Mouse (Mus musculus) kidney, postnatal 0 days (tissue): ENCODE data around the gene Cxcr2. TPM values are rescaled to one million over a fixed set of nuclear protein-coding genes. Genes with fewer than 3 reads are reported as not detected.
"Not testable (repeated sequence)": the region's sequence is repeated elsewhere in the genome, so short reads cannot be mapped to it uniquely, and the experiment has no call there.

Source experiments
- ATAC-seq: fragments of 200-750 bp; cut with Nextera tagmentation; replicated peaks from 2 replicates; pipeline ENCODE4 v1.8.0; 2017; ENCODE audit warnings: low read depth, moderate number of reproducible peaks, moderate TSS enrichment, moderate library complexity; ENCODE audit not compliant: low FRiP score
- DNase-seq: peaks from one replicate; pipeline ENCODE4 v3.0.0-alpha.2; 2016; ENCODE audit warnings: low spot score
- H3K27ac ChIP-seq: fragments of 300-500 bp; sonication (generic); 2 replicates; pipeline ENCODE4 v1.5.1; 2014; ENCODE audit warnings: mild to moderate bottlenecking
- H3K27me3 ChIP-seq: fragments of 300-500 bp; sonication (generic); 2 replicates; pipeline ENCODE4 v1.6.1; 2014; ENCODE audit warnings: low read length, mixed read lengths; ENCODE audit not compliant: insufficient read depth
- H3K36me3 ChIP-seq: fragments of 300-500 bp; sonication (generic); 2 replicates; pipeline ENCODE4 v1.6.1; 2014; ENCODE audit warnings: low read length, mixed read lengths; ENCODE audit not compliant: insufficient read depth
- H3K4me1 ChIP-seq: fragments of 300-500 bp; sonication (generic); replicated peaks from 2 replicates; pipeline ENCODE4 v1.6.1; 2014; ENCODE audit warnings: antibody characterized with exemption, low read length, mixed read lengths; ENCODE audit not compliant: insufficient read depth
- H3K4me2 ChIP-seq: fragments of 300-500 bp; sonication (generic); 2 replicates; pipeline ENCODE4 v1.6.1; 2014; ENCODE audit warnings: mild to moderate bottlenecking, low read length, moderate library complexity, mixed read lengths
- H3K4me3 ChIP-seq: fragments of 300-500 bp; sonication (generic); replicated peaks from 2 replicates; pipeline ENCODE4 v1.5.1; 2014; ENCODE audit warnings: low read depth, low read length
- H3K9ac ChIP-seq: fragments of 300-500 bp; sonication (generic); 2 replicates; pipeline ENCODE4 v1.6.1; 2014; ENCODE audit warnings: low read depth, low read length
- H3K9me3 ChIP-seq: fragments of 300-500 bp; sonication (generic); replicated peaks from 2 replicates; pipeline ENCODE4 v1.6.1; 2016; ENCODE audit warnings: low read length, inconsistent platforms, mixed read lengths
- CTCF ChIP-seq: IDR thresholded peaks from 2 replicates; pipeline ENCODE4 v1.5.1; 2016; ENCODE audit warnings: antibody characterized with exemption, low read depth, mild to moderate bottlenecking, moderate library complexity
- WGBS: fragments of 180-500 bp; shearing (Covaris S2); extraction: QIAGEN DNeasy Blood & Tissue Kit; methylation state at CpG from one replicate; pipeline ENCODE4 v1.1.7; 2014; 5-methylcytosine and 5-hydroxymethylcytosine counted together
- polyA plus RNA-seq: library from polyadenylated mRNA; unstranded; fragments of >200 nt; fragmentation: Nextera tagmentation; extraction: Ambion mirVana; gene quantifications from 2 replicates; pipeline ENCODE4 v1.2.1, GENCODE M21; 2015

Cxcr2 gene
- polyA plus RNA-seq, 1 experiment from 2014 or later, result 0.30 TPM

DNA sequence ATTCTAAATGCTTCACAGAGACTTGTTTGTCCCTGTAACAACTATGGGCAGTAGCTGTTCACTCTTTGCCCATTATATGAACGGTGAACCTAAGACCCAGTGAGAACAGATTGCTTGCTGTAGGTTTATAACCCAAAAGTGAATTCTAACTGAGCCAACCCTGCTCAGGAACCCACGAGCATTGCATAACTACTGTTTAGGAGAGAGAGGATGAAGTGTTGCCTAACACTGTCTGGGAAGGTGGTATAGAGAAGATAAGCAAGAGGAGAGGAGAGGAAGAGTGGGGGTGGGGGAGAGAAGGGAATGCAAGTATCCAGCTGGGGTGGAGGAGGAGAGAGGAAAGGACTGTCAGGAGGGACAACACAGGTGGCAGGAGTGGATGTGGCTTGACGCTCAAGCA is 2.7 kb upstream of the Cxcr2 start:
- Histone ChIP-seq H3K9ac (no peak overlapping the region), H3K4me1 (no peaks in the 10 kb centered on the region), H3K27me3 (no peaks in the 10 kb centered on the region), H3K36me3 (no peaks in the 10 kb centered on the region), H3K27ac (no peak overlapping the region), H3K4me2 (no peak overlapping the region), H3K4me3 (no peak overlapping the region), H3K9me3 (no peaks in the 10 kb centered on the region)
- WGBS, result 69% methylated on average over 3 of the region's 3 CpGs
- TF ChIP-seq CTCF, result no peak
- DNase-seq, result no peak
- no peak for ATAC-seq

DNA sequence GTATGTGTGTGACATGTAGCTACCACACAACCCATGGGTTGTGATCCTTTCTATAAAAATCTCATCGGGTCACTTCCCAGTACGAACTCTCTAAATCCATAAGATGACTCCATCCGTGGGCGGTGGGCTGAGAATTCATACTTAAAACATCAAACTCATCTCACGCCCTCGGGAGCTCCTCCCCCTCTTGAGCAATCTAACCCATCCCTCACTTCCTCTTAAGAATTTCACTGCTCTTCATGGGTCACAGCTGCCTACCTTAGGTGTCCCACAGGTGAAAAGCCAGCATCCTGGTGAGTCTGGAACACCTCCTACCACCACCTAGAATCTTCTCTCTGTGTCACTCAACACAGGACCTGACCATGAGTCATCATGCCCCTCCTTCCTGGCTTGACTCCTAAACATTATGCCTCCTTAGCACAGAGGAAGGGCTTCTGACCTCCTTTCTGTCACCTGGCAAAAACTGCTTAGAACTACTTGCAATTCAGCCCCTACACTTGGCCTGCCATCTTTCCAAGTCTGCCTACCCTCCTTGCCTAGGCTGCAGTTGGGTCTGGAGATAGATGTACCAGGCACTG is 1.7 kb downstream of the Cxcr2 start:
- WGBS, result 84% methylated on average over 6 of the region's 6 CpGs
- ATAC-seq (no peak), DNase-seq (no peak)
- H3K27me3 ChIP-seq, result no peaks in the 10 kb centered on the region
- no peak for TF ChIP-seq CTCF
- no peak overlapping the region for H3K4me3 ChIP-seq
- no peak overlapping the region for H3K27ac ChIP-seq
- H3K4me2 ChIP-seq, result no peak overlapping the region
- no peaks in the 10 kb centered on the region for H3K9me3 ChIP-seq
- H3K36me3 ChIP-seq, result no peaks in the 10 kb centered on the region
- H3K4me1 ChIP-seq, result no peaks in the 10 kb centered on the region
- no peak overlapping the region for H3K9ac ChIP-seq

DNA sequence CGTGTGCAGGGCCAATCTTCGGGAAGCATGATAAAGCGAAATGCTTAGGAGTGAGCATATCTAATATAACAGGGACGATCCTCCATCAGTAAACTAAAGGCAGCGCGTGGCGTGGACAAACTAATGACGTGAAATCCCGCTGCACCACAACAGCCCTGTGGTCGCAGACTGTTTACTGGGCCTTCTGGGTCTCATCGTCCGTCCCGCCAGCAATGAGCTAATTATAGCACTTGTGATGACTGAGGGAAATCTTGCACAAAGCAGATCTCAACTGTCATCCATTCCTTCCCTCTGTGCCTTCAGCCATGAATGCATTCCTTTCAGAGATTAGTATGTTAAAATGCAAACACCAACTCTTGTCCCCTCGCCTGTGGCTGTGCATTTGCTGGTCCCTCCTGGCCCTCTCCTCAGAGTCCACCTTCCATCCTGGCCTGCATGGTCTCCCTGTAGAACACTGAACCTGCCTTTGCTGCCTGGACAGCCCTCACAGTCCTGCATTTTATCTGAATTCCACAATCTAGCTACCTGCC is 2.7 kb downstream of the Cxcr2 start:
- DNase-seq (no peak), ATAC-seq (no peak)
- 82% methylated on average over 14 of the region's 14 CpGs for WGBS

DNA sequence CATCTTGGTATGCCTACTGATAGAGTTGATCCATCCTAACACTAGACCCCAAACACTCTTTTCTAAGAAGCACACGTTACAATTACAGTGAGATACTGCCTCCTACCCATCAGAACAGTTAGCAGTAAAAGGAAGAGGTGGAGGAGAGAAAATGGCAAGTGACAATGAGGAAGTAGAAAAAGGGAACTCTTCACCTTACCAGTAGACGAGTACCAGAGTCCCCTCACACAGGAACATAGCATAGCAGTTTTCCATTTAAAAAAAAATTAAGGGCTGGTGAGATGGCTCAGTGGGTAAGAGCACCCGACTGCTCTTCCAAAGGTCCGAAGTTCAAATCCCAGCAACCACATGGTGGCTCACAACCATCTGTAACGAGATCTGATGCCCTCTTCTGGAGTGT is 5.8 kb downstream of the Cxcr2 start:
- not testable (repeated sequence) for H3K4me2 ChIP-seq, H3K27me3 ChIP-seq, H3K36me3 ChIP-seq, ATAC-seq, H3K4me1 ChIP-seq, H3K9ac ChIP-seq, DNase-seq, H3K9me3 ChIP-seq, H3K27ac ChIP-seq, H3K4me3 ChIP-seq
- 79% methylated on average over 4 of the region's 5 CpGs for WGBS

More for the DNA sequence above, 2.7 kb downstream of the Cxcr2 start:
- Histone ChIP-seq H3K4me2 (no peak overlapping the region), H3K4me1 (no peaks in the 10 kb centered on the region), H3K36me3 (no peaks in the 10 kb centered on the region), H3K27me3 (no peaks in the 10 kb centered on the region), H3K27ac (no peak overlapping the region), H3K9ac (no peak overlapping the region), H3K4me3 (no peak overlapping the region), H3K9me3 (no peaks in the 10 kb centered on the region)
- no peak for TF ChIP-seq CTCF

DNA sequence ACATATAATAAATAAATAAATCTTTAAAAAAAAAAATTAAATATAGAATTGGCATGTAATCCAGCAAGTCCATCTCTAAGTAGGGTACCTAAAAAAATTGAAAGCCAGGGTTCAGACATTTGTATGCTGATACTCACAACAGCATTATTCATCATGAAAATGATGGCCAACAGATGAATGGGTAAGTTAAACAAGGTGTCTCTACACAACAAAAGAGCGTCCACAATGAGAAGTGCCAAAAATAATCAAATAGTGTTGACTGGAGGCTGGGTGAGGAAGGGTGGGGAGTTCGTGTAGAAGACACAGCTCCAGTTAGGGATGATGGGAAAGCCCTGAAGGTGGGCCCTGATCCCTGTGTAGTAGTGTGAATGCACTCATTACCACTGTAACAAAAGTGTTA is 6.2 kb downstream of the Cxcr2 start:
- DNase-seq (no peak), ATAC-seq (no peak)
- no peak for TF ChIP-seq CTCF
- Histone ChIP-seq H3K9ac (no peak overlapping the region), H3K4me3 (no peak overlapping the region), H3K4me2 (no peak overlapping the region), H3K9me3 (no peaks in the 10 kb centered on the region), H3K27ac (no peak overlapping the region), H3K4me1 (no peaks in the 10 kb centered on the region), H3K27me3 (no peaks in the 10 kb centered on the region), H3K36me3 (no peaks in the 10 kb centered on the region)
- WGBS, result 65% methylated on average over 2 of the region's 2 CpGs

DNA sequence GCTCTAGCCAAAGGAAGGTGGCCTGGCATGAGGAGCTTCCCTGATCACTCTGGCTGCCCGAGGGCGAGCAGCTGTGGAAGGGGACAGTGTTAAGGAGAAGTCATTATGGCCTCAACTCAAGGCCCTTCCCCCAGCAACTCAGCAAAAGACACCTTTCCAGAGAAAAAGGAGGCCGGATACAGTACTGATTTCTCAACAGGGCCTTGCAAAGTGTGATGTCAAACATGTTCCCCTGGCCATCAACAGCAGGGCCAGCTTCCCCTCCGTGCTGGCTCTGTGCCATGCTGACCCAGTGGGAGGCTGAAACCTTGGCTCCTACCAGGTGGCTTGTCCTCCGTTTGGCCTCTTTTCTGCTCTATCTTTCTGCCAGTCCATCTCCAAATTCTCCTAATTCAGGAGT is 13.3 kb downstream of the Cxcr2 start:
- ATAC-seq, result no peak
- TF ChIP-seq CTCF, result no peak
- Histone ChIP-seq H3K27me3 (no peaks in the 10 kb centered on the region), H3K36me3 (no peaks in the 10 kb centered on the region), H3K27ac (no peak overlapping the region), H3K9ac (no peak overlapping the region), H3K4me1 (0 out of 2 replicates have a peak, but pooled peaks cover 3% of the 10 kb centered on the region), H3K9me3 (no peaks in the 10 kb centered on the region), H3K4me2 (no peak overlapping the region), H3K4me3 (no peak overlapping the region)
- DNase-seq, result no peak
- 79% methylated on average over 5 of the region's 5 CpGs for WGBS

DNA sequence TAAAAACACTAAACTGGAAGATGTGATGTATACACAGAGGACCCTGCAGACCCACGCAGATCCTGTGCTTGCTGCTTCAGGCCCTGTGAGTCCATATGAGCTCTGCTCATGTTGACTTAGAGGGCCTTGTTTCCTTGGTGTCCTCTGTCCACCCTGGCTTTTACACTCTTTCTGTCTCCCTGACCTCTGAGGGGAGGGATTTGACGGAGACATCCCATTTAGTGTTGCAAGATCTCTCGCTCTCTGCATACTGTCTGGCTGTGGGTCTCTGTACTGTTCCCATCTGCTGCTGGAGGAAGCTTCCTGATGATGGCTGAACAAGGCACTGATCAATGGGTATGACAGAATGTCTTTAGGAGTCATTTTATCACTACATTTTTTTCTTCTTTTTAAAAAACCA is 15.9 kb downstream of the Cxcr2 start:
- no peaks in the 10 kb centered on the region for H3K27me3 ChIP-seq
- no peak for TF ChIP-seq CTCF
- H3K4me3 ChIP-seq, result no peak overlapping the region
- DNase-seq (no peak), ATAC-seq (no peak)
- WGBS, result 82% methylated on average over 3 of the region's 3 CpGs
- H3K27ac ChIP-seq, result no peak overlapping the region
- no peak overlapping the region for H3K9ac ChIP-seq
- no peaks in the 10 kb centered on the region for H3K36me3 ChIP-seq
- H3K9me3 ChIP-seq, result no peaks in the 10 kb centered on the region
- 0 out of 2 replicates have a peak, but pooled peaks cover 3% of the 10 kb centered on the region for H3K4me1 ChIP-seq
- H3K4me2 ChIP-seq, result no peak overlapping the region
